Comparison of ENCODE assay signal across 8 mouse cellular contexts in the genomic region with DNA sequence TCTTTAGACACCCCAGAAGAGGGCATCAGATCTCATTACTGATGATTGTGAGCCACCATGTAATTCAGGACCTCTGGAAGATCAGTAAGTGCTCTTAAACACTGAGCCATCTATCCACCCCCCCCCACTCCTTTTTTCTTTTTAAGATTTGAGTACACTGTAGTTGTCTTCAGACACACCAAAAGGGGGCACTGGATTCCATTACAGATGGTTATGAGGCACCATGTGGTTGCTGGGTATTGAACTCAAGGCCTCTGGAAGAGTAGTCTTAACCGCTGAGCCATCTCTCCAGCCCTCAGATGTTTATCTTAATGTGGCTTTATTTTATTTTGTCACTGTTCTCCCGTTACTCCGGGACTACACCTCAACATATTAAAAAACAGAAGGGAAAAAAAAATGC. TPM values are rescaled to one million over a fixed set of nuclear protein-coding genes. Genes with fewer than 3 reads are reported as not detected.
DNase-seq lines count a peak whose midpoint lies in the region; ATAC-seq and TF ChIP-seq lines count a peak whose summit lies in the region.

No protein-coding gene starts in this region.

- no peak overlapping the region for H3K9ac ChIP-seq in heart, embryonic 11.5 days (ENCODE audit: low read depth, low read length)
- H3K9ac ChIP-seq in forebrain, embryonic 15.5 days (replicated peaks) = peak overlapping the region; percentile 41; the same call in 1 of the 2 replicates
- no peak overlapping the region for H3K9ac ChIP-seq in midbrain, embryonic 11.5 days (ENCODE audit: low read length)

- no peak for DNase-seq in heart, postnatal 25 days (ENCODE audit: low spot score)
- no peak for DNase-seq in midbrain, embryonic 11.5 days (ENCODE audit: low spot score, missing footprints)
- no peak for DNase-seq in ovary, adult 18-20 months (ENCODE audit: low spot score)
- DNase-seq in cerebellum, adult 18-20 months = no peak

- ATAC-seq in heart, embryonic 11.5 days (replicated peaks; ENCODE audit: insufficient number of reproducible peaks, low FRiP score, low TSS enrichment) = no peak
- no peak for ATAC-seq in forebrain, embryonic 15.5 days (replicated peaks)
- ATAC-seq in midbrain, embryonic 11.5 days (ENCODE audit: low FRiP score) = no peak
- no peak for ATAC-seq in frontal cortex, adult (ENCODE audit: low TSS enrichment)

- 64% methylated on average over 3 of the region's 3 CpGs for WGBS in heart, embryonic 11.5 days (ENCODE audit: insufficient replicate concordance)
- 80% methylated on average over 3 of the region's 3 CpGs for WGBS in forebrain, embryonic 15.5 days
- WGBS in midbrain, embryonic 11.5 days = 75% methylated on average over 3 of the region's 3 CpGs

- peak overlapping the region; percentile 74 for H3K4me2 ChIP-seq in heart, embryonic 11.5 days
- peak overlapping the region; percentile 55 for H3K4me2 ChIP-seq in forebrain, embryonic 15.5 days (replicated peaks)
- peak overlapping the region; percentile 44; the same call in 1 of the 2 replicates for H3K4me2 ChIP-seq in midbrain, embryonic 11.5 days

- no peak overlapping the region for H3ac ChIP-seq in C2C12 (ENCODE audit: control insufficient read depth, insufficient read length, low read depth)

- peaks cover 46% of the 10 kb centered on the region for H3K79me2 ChIP-seq in C2C12 (ENCODE audit: control insufficient read depth, insufficient read depth)

- no peaks in the 10 kb centered on the region for H3K9me3 ChIP-seq in heart, embryonic 11.5 days (replicated peaks; ENCODE audit: control insufficient read depth, low read length)
- no peaks in the 10 kb centered on the region for H3K9me3 ChIP-seq in forebrain, embryonic 15.5 days
- no peaks in the 10 kb centered on the region for H3K9me3 ChIP-seq in midbrain, embryonic 11.5 days (ENCODE audit: control insufficient read depth, low read length)

- no peak overlapping the region; the same call in 1 of the 2 replicates for H3K4me3 ChIP-seq in heart, embryonic 11.5 days (ENCODE audit: low read depth, low read length)
- peak overlapping the region; percentile 18 for H3K4me3 ChIP-seq in C2C12 (ENCODE audit: insufficient read depth, poor library complexity, severe bottlenecking)
- H3K4me3 ChIP-seq in forebrain, embryonic 15.5 days = peak overlapping the region; percentile 72
- H3K4me3 ChIP-seq in midbrain, embryonic 11.5 days (ENCODE audit: low read depth, low read length) = peak overlapping the region; percentile 23; the same call in 1 of the 2 replicates

- intact Hi-C loops in heart, postnatal 25 days (cut with DNase I) = loop anchor here (2.0 kb wide), 1 partner anchor 21 kb away; no protein-coding TSS in a partner anchor

- no peak for TF ChIP-seq CTCF in C2C12 (IDR thresholded peaks at IDR 0.05; ENCODE audit: control insufficient read depth, insufficient read depth, insufficient read length)

- H3K27ac ChIP-seq in heart, embryonic 11.5 days (ENCODE audit: low read depth, low read length) = peak overlapping the region; percentile 86; the same call in 1 of the 2 replicates
- H3K27ac ChIP-seq in forebrain, embryonic 15.5 days (replicated peaks) = peak overlapping the region; percentile 72; the same call in 1 of the 2 replicates
- H3K27ac ChIP-seq in midbrain, embryonic 11.5 days (ENCODE audit: low read depth, low read length) = no peak overlapping the region

- no peaks in the 10 kb centered on the region for H3K36me3 ChIP-seq in heart, embryonic 11.5 days (ENCODE audit: control insufficient read depth, insufficient read depth, low read length)
- H3K36me3 ChIP-seq in C2C12 (ENCODE audit: control insufficient read depth, insufficient read depth) = no peaks in the 10 kb centered on the region
- peaks cover 5% of the 10 kb centered on the region; the same call in 1 of the 2 replicates for H3K36me3 ChIP-seq in forebrain, embryonic 15.5 days
- H3K36me3 ChIP-seq in midbrain, embryonic 11.5 days (ENCODE audit: control insufficient read depth, insufficient read depth, low read length) = no peaks in the 10 kb centered on the region

- H3K79me3 ChIP-seq in C2C12 (ENCODE audit: low read depth) = peaks cover 21% of the 10 kb centered on the region

- no peaks in the 10 kb centered on the region for H3K27me3 ChIP-seq in heart, embryonic 11.5 days (ENCODE audit: control insufficient read depth, insufficient read depth, low read length)
- H3K27me3 ChIP-seq in C2C12 (ENCODE audit: control insufficient read depth, insufficient read depth, insufficient read length) = no peaks in the 10 kb centered on the region
- H3K27me3 ChIP-seq in forebrain, embryonic 15.5 days = no peaks in the 10 kb centered on the region
- no peaks in the 10 kb centered on the region for H3K27me3 ChIP-seq in midbrain, embryonic 11.5 days (ENCODE audit: control insufficient read depth, insufficient read depth, low read length)

- peaks cover 12% of the 10 kb centered on the region for H3K4me1 ChIP-seq in heart, embryonic 11.5 days (ENCODE audit: control insufficient read depth, insufficient read depth, low read length)
- H3K4me1 ChIP-seq in forebrain, embryonic 15.5 days = peaks cover 24% of the 10 kb centered on the region
- H3K4me1 ChIP-seq in midbrain, embryonic 11.5 days (ENCODE audit: control insufficient read depth, insufficient read depth, low read length) = peaks cover 11% of the 10 kb centered on the region

TF ChIP-seq in C2C12, 6 proteins besides CTCF, POLR2A, EP300 and RAD21:
- no peak for TF ChIP-seq MAX (IDR thresholded peaks at IDR 0.05)
- TF ChIP-seq MYOD1 (IDR thresholded peaks at IDR 0.05; ENCODE audit: control insufficient read depth, insufficient read length, low read depth) = no peak
- no peak for TF ChIP-seq USF1 (IDR thresholded peaks at IDR 0.05; ENCODE audit: low read depth)
- no peak for TF ChIP-seq CEBPB (IDR thresholded peaks at IDR 0.05; ENCODE audit: low read depth)
- no peak for TF ChIP-seq MYOG (IDR thresholded peaks at IDR 0.05; ENCODE audit: control insufficient read depth, extremely low read depth, insufficient read length)
- TF ChIP-seq FOSL1 (IDR thresholded peaks at IDR 0.05; ENCODE audit: insufficient read depth, low read length, poor library complexity, severe bottlenecking) = no peak

RNA-seq across cellular contexts. Expression of a gene that starts 1.0 kb away (rescaled TPM):
- 65.5 and 71.6 TPM in 2 replicates for polyA plus RNA-seq in heart, embryonic 11.5 days (2014; fragmentation: Nextera tagmentation; extraction: Ambion mirVana)
- 10 to 100 TPM; 23.4 to 23.5 TPM for total RNA-seq in heart, postnatal 25 days (2021)
- polyA plus RNA-seq in C2C12 (2012; fragmentation: generic; extraction: Trizol) = 122 TPM
- polyA plus RNA-seq in forebrain, embryonic 15.5 days (2015; fragmentation: Nextera tagmentation; extraction: Ambion mirVana) = 100 and 103 TPM in 2 replicates
- 103 and 107 TPM in 2 replicates for polyA plus RNA-seq in midbrain, embryonic 11.5 days (2014; fragmentation: Nextera tagmentation; extraction: Ambion mirVana)

RNA-seq across cellular contexts. Expression of a gene that starts 25.2 kb away (rescaled TPM):
- polyA plus RNA-seq in heart, embryonic 11.5 days (2014; fragmentation: Nextera tagmentation; extraction: Ambion mirVana) = 405 and 429 TPM in 2 replicates
- total RNA-seq in heart, postnatal 25 days (2021) = 100 to 1,000 TPM; 105 to 108 TPM
- 434 TPM for polyA plus RNA-seq in C2C12 (2012; fragmentation: generic; extraction: Trizol)
- polyA plus RNA-seq in forebrain, embryonic 15.5 days (2015; fragmentation: Nextera tagmentation; extraction: Ambion mirVana) = 221 TPM in 2 replicates
- polyA plus RNA-seq in midbrain, embryonic 11.5 days (2014; fragmentation: Nextera tagmentation; extraction: Ambion mirVana) = 548 and 589 TPM in 2 replicates

RNA-seq across cellular contexts. Expression of a gene that starts 29.4 kb away (rescaled TPM):
- 0.11 TPM in 1 of 2 replicates, not detected in the other for polyA plus RNA-seq in heart, embryonic 11.5 days (2014; fragmentation: Nextera tagmentation; extraction: Ambion mirVana)
- total RNA-seq in heart, postnatal 25 days (2021) = not detected
- polyA plus RNA-seq in C2C12 (2012; fragmentation: generic; extraction: Trizol) = 0.04 TPM
- not detected in 2 replicates for polyA plus RNA-seq in forebrain, embryonic 15.5 days (2015; fragmentation: Nextera tagmentation; extraction: Ambion mirVana)
- polyA plus RNA-seq in midbrain, embryonic 11.5 days (2014; fragmentation: Nextera tagmentation; extraction: Ambion mirVana) = not detected in 2 replicates

RNA-seq across cellular contexts. Expression of a gene that starts 52.6 kb away (rescaled TPM):
- polyA plus RNA-seq in heart, embryonic 11.5 days (2014; fragmentation: Nextera tagmentation; extraction: Ambion mirVana) = not detected in 2 replicates
- under 1 TPM in 1 of 2 experiments, not detected in 1; 0.49 TPM for total RNA-seq in heart, postnatal 25 days (2021)
- polyA plus RNA-seq in C2C12 (2012; fragmentation: generic; extraction: Trizol) = not detected
- not detected in 2 replicates for polyA plus RNA-seq in forebrain, embryonic 15.5 days (2015; fragmentation: Nextera tagmentation; extraction: Ambion mirVana)
- not detected in 2 replicates for polyA plus RNA-seq in midbrain, embryonic 11.5 days (2014; fragmentation: Nextera tagmentation; extraction: Ambion mirVana)

RNA-seq across cellular contexts. Expression of a gene that starts 53.2 kb away (rescaled TPM):
- 0.23 TPM in 1 of 2 replicates, not detected in the other for polyA plus RNA-seq in heart, embryonic 11.5 days (2014; fragmentation: Nextera tagmentation; extraction: Ambion mirVana)
- total RNA-seq in heart, postnatal 25 days (2021) = not detected
- polyA plus RNA-seq in C2C12 (2012; fragmentation: generic; extraction: Trizol) = 0.01 TPM
- not detected in 2 replicates for polyA plus RNA-seq in forebrain, embryonic 15.5 days (2015; fragmentation: Nextera tagmentation; extraction: Ambion mirVana)
- not detected in 2 replicates for polyA plus RNA-seq in midbrain, embryonic 11.5 days (2014; fragmentation: Nextera tagmentation; extraction: Ambion mirVana)
